Mouse (Mus musculus): ENCODE measurements around the gene Sel1l2. TPM values are rescaled to one million over a fixed set of nuclear protein-coding genes. Genes with fewer than 3 reads are reported as not detected.

Sel1l2 gene
- total and polyA plus RNA-seq, 2 experiments from 2014 or later: not detected

DNA sequence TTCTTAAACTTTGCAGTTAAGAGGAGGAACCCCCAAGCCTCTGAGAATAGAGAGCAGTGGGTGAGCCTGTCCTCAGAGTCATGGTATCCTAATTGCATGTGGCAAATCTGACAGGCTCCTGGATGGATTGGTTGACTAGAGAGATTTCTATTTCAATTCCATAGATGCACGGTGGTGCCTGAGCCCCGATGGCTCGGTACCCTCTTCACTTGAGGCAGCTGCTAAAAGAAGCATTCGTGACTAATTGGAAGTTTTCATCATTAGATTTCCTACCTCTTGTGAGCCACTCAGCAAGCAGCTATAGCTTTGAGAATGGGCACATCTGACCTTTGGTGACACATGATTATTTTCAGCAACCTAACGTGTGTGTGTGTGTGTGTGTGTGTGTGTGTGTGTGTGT lies 147.1 kb downstream of the Sel1l2 start:
- H3K36me3 ChIP-seq (replicated peaks; ENCODE audit: control insufficient read depth, insufficient read depth, low read length): no peaks in the 10 kb centered on the region
- no peak overlapping the region for H3K27ac ChIP-seq (ENCODE audit: low read depth)
- ATAC-seq (ENCODE audit: insufficient read depth, low read depth) (no peak), DNase-seq (ENCODE audit: low spot score) (no peak)
- H3K9me3 ChIP-seq (replicated peaks; ENCODE audit: control insufficient read depth, low read length): no peaks in the 10 kb centered on the region
- 70% methylated on average over 5 of the region's 5 CpGs for WGBS
- H3K4me1 ChIP-seq (ENCODE audit: control insufficient read depth, insufficient read depth): 0 out of 2 replicates have a peak, but pooled peaks cover 4% of the 10 kb centered on the region
- H3K9ac ChIP-seq (replicated peaks; ENCODE audit: low read depth, low read length): no peak overlapping the region
- no peaks in the 10 kb centered on the region for H3K27me3 ChIP-seq (ENCODE audit: control insufficient read depth, insufficient read depth, low read length)
- TF ChIP-seq EP300 (IDR thresholded peaks at IDR 0.05; ENCODE audit: low read depth): no peak
- no peak for TF ChIP-seq CTCF (IDR thresholded peaks at IDR 0.05; ENCODE audit: low read depth)
- no peak overlapping the region for H3K4me2 ChIP-seq (ENCODE audit: low read depth, low read length)
- no peak overlapping the region for H3K4me3 ChIP-seq (ENCODE audit: low read depth, low read length)

DNA sequence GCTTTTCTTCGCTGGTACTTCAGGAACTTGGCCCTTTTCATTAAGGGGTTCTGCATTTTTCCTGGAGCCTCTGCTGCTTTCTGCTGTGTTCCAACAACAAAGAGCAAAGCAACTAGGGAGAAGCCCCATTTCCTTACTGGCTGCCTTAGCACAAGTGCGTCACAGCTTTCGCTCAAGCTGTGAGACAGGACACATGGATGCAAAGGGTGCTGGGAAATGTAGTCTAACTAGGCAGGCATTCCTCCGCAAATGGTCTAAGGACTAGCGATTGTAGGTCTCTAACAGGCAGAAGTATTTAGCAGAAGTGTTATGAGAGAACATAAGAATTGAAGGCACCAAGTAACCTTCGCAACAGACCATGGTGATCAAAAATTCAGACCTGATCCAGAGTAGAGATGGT lies 152.3 kb downstream of the Sel1l2 start:
- TF ChIP-seq EP300 (IDR thresholded peaks at IDR 0.05; ENCODE audit: low read depth) (no peak), CTCF (IDR thresholded peaks at IDR 0.05; ENCODE audit: low read depth) (no peak)
- Histone ChIP-seq H3K36me3 (replicated peaks; ENCODE audit: control insufficient read depth, insufficient read depth, low read length) (no peaks in the 10 kb centered on the region), H3K4me3 (ENCODE audit: low read depth, low read length) (no peak overlapping the region), H3K27ac (ENCODE audit: low read depth) (no peak overlapping the region), H3K9me3 (replicated peaks; ENCODE audit: control insufficient read depth, low read length) (no peaks in the 10 kb centered on the region), H3K4me1 (ENCODE audit: control insufficient read depth, insufficient read depth) (0 out of 2 replicates have a peak, but pooled peaks cover 4% of the 10 kb centered on the region), H3K9ac (replicated peaks; ENCODE audit: low read depth, low read length) (no peak overlapping the region), H3K27me3 (ENCODE audit: control insufficient read depth, insufficient read depth, low read length) (no peaks in the 10 kb centered on the region), H3K4me2 (ENCODE audit: low read depth, low read length) (no peak overlapping the region)
- DNase-seq (ENCODE audit: low spot score) (no peak), ATAC-seq (ENCODE audit: insufficient read depth, low read depth) (no peak)
- WGBS: 51% methylated on average over 6 of the region's 6 CpGs

GRCm38 (mm10) chr2:140230295-140230694 lies 159.2 kb downstream of the Sel1l2 start:
- no peak for ATAC-seq (ENCODE audit: insufficient read depth, low read depth)
- no peak for DNase-seq (ENCODE audit: low spot score)
- no peak overlapping the region for H3K9ac ChIP-seq (replicated peaks; ENCODE audit: low read depth, low read length)
- no peak overlapping the region for H3K4me3 ChIP-seq (ENCODE audit: low read depth, low read length)
- no peak overlapping the region for H3K27ac ChIP-seq (ENCODE audit: low read depth)
- H3K4me2 ChIP-seq (ENCODE audit: low read depth, low read length): no peak overlapping the region
- H3K9me3 ChIP-seq (replicated peaks; ENCODE audit: control insufficient read depth, low read length): no peaks in the 10 kb centered on the region
- TF ChIP-seq EP300 (IDR thresholded peaks at IDR 0.05; ENCODE audit: low read depth) (no peak), CTCF (IDR thresholded peaks at IDR 0.05; ENCODE audit: low read depth) (no peak)
- WGBS: 50% methylated on average over 1 of the region's 1 CpGs
- no peaks in the 10 kb centered on the region for H3K36me3 ChIP-seq (replicated peaks; ENCODE audit: control insufficient read depth, insufficient read depth, low read length)
- no peaks in the 10 kb centered on the region for H3K4me1 ChIP-seq (ENCODE audit: control insufficient read depth, insufficient read depth)
- H3K27me3 ChIP-seq (ENCODE audit: control insufficient read depth, insufficient read depth, low read length): no peaks in the 10 kb centered on the region

DNA sequence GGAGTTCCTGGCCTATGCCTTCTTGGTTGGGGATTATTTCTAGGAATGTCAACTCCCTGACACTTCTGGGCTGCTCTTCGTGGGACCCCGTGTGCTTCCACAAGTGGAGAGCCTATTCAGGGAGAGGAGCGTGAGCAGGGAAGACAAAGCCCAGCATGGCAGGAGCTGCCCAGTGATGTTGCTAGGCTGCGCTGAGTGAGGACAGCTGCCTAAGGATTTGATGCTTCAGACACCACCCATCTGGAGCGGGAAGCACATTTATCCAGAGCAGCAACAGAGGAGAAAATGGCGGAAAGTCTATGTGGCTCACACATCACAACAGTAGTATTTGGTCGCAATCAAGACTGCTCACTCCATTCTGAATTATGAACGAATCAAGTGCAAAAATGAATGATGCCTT lies 169.2 kb downstream of the Sel1l2 start:
- no peak overlapping the region for H3K27ac ChIP-seq (ENCODE audit: low read depth)
- no peaks in the 10 kb centered on the region for H3K36me3 ChIP-seq (replicated peaks; ENCODE audit: control insufficient read depth, insufficient read depth, low read length)
- no peak for DNase-seq (ENCODE audit: low spot score)
- H3K9ac ChIP-seq (replicated peaks; ENCODE audit: low read depth, low read length): no peak overlapping the region
- H3K9me3 ChIP-seq (replicated peaks; ENCODE audit: control insufficient read depth, low read length): no peaks in the 10 kb centered on the region
- no peaks in the 10 kb centered on the region for H3K27me3 ChIP-seq (ENCODE audit: control insufficient read depth, insufficient read depth, low read length)
- ATAC-seq (ENCODE audit: insufficient read depth, low read depth): no peak
- no peak overlapping the region for H3K4me2 ChIP-seq (ENCODE audit: low read depth, low read length)
- H3K4me1 ChIP-seq (ENCODE audit: control insufficient read depth, insufficient read depth): no peaks in the 10 kb centered on the region
- 61% methylated on average over 8 of the region's 8 CpGs for WGBS
- no peak overlapping the region for H3K4me3 ChIP-seq (ENCODE audit: low read depth, low read length)
- TF ChIP-seq EP300 (IDR thresholded peaks at IDR 0.05; ENCODE audit: low read depth) (no peak), CTCF (IDR thresholded peaks at IDR 0.05; ENCODE audit: low read depth) (no peak)

- TF ChIP-seq CTCF (IDR thresholded peaks at IDR 0.05; ENCODE audit: low read depth): no peak
- no peak for TF ChIP-seq EP300 (IDR thresholded peaks at IDR 0.05; ENCODE audit: low read depth)
- Histone ChIP-seq H3K4me3 (ENCODE audit: low read depth, low read length) (no peak overlapping the region), H3K4me1 (ENCODE audit: control insufficient read depth, insufficient read depth) (no peaks in the 10 kb centered on the region), H3K9ac (replicated peaks; ENCODE audit: low read depth, low read length) (no peak overlapping the region), H3K9me3 (replicated peaks; ENCODE audit: control insufficient read depth, low read length) (no peaks in the 10 kb centered on the region), H3K36me3 (replicated peaks; ENCODE audit: control insufficient read depth, insufficient read depth, low read length) (no peaks in the 10 kb centered on the region), H3K27ac (ENCODE audit: low read depth) (no peak overlapping the region), H3K4me2 (ENCODE audit: low read depth, low read length) (no peak overlapping the region), H3K27me3 (ENCODE audit: control insufficient read depth, insufficient read depth, low read length) (no peaks in the 10 kb centered on the region)
- DNase-seq (ENCODE audit: low spot score) (no peak), ATAC-seq (ENCODE audit: insufficient read depth, low read depth) (no peak)
- 55% methylated on average over 1 of the region's 1 CpGs for WGBS
Measured at GRCm38 (mm10) chr2:140215965-140216364, 173.5 kb downstream of the Sel1l2 start.

- no peaks in the 10 kb centered on the region for H3K9me3 ChIP-seq (replicated peaks; ENCODE audit: control insufficient read depth, low read length)
- ATAC-seq (ENCODE audit: insufficient read depth, low read depth) (no peak), DNase-seq (ENCODE audit: low spot score) (no peak)
- no peaks in the 10 kb centered on the region for H3K27me3 ChIP-seq (ENCODE audit: control insufficient read depth, insufficient read depth, low read length)
- H3K27ac ChIP-seq (ENCODE audit: low read depth): no peak overlapping the region
- WGBS: 58% methylated on average over 2 of the region's 2 CpGs
- H3K4me2 ChIP-seq (ENCODE audit: low read depth, low read length): no peak overlapping the region
- H3K4me1 ChIP-seq (ENCODE audit: control insufficient read depth, insufficient read depth): peaks cover under 1% of the 10 kb centered on the region; the same call in 1 of the 2 replicates
- H3K9ac ChIP-seq (replicated peaks; ENCODE audit: low read depth, low read length): no peak overlapping the region
- H3K36me3 ChIP-seq (replicated peaks; ENCODE audit: control insufficient read depth, insufficient read depth, low read length): no peaks in the 10 kb centered on the region
- TF ChIP-seq CTCF (IDR thresholded peaks at IDR 0.05; ENCODE audit: low read depth) (no peak), EP300 (IDR thresholded peaks at IDR 0.05; ENCODE audit: low read depth) (no peak)
- H3K4me3 ChIP-seq (ENCODE audit: low read depth, low read length): no peak overlapping the region
Measured at GRCm38 (mm10) chr2:140215415-140215814, 174.1 kb downstream of the Sel1l2 start.

Data from heart, postnatal 0 days (tissue).